Mouse (Mus musculus): Measurements from ENCODE around the gene Dcdc2a.

- TF ChIP-seq POLR2A (IDR thresholded peaks at IDR 0.05; ENCODE audit: low read depth, low read length) (no peak), CTCF (IDR thresholded peaks at IDR 0.05; ENCODE audit: extremely low read depth, insufficient read depth, insufficient read length, insufficient replicate concordance) (no peak)
These were observed 113.1 kb downstream of the Dcdc2a start for GRCm38 (mm10) chr13:25168891-25169290.

Data from spleen, adult 2 months (tissue).